In genomic region chr7:144072219-144072618, GRCm38 (mm10) we compare ENCODE assay signal across 8 mouse cellular contexts.
DNase-seq lines count a peak whose midpoint lies in the region; ATAC-seq and TF ChIP-seq lines count a peak whose summit lies in the region.

No protein-coding gene starts in this region.

- H3K9me3 ChIP-seq in CH12.LX (replicated peaks; ENCODE audit: low read length), result peaks cover 2% of the 10 kb centered on the region
- H3K9me3 ChIP-seq in kidney, postnatal 0 days (replicated peaks; ENCODE audit: low read length), result no peaks in the 10 kb centered on the region

- TF ChIP-seq EP300 in CH12.LX (IDR thresholded peaks at IDR 0.05; ENCODE audit: low read length), result no peak

- 0 out of 2 replicates have a peak, but pooled peaks have one; percentile 26 for TF ChIP-seq CTCF in kidney, adult 2 months (conservative IDR thresholded peaks at IDR 0.05; ENCODE audit: insufficient read depth, insufficient read length, low read depth, low read length)
- peak; percentile 13 to 69; a peak in 3 of 4 replicates for TF ChIP-seq CTCF in CH12.LX (conservative IDR thresholded peaks at IDR 0.05 in 1 of 2, IDR thresholded peaks at IDR 0.05 in 1 of 2; ENCODE audit: low read depth in 2 of 2, low read length in 2 of 2)
- peak; percentile 76 for TF ChIP-seq CTCF in kidney, postnatal 0 days (IDR thresholded peaks at IDR 0.05; ENCODE audit: low read depth)

- 45% methylated on average over 1 of the region's 1 CpGs for WGBS in kidney, adult 2 months
- 29% methylated on average over 1 of the region's 1 CpGs for WGBS in kidney, postnatal 0 days

- H3K27ac ChIP-seq in kidney, adult 2 months (ENCODE audit: insufficient read depth, low read depth, low read length), result no peak overlapping the region
- no peak overlapping the region for H3K27ac ChIP-seq in CH12.LX (ENCODE audit: insufficient read depth, low read depth)
- H3K27ac ChIP-seq in kidney, postnatal 0 days, result no peak overlapping the region

- no peaks in the 10 kb centered on the region for H3K27me3 ChIP-seq in kidney, adult 2 months (replicated peaks; ENCODE audit: control insufficient read depth, insufficient read depth, low read length)
- peaks cover 43% of the 10 kb centered on the region for H3K27me3 ChIP-seq in CH12.LX (replicated peaks)
- no peaks in the 10 kb centered on the region for H3K27me3 ChIP-seq in kidney, postnatal 0 days (ENCODE audit: insufficient read depth, low read length)

- intact Hi-C loops in left cerebral cortex, postnatal 10 days (cut with DNase I), result loop anchor here (5.0 kb wide), 2 partner anchors 95 to 170 kb away; no protein-coding TSS in a partner anchor

- H3K79me2 ChIP-seq in CH12.LX (replicated peaks; ENCODE audit: control insufficient read depth, extremely low read depth, insufficient read depth, poor library complexity, severe bottlenecking), result no peaks in the 10 kb centered on the region

- no peak for ATAC-seq in kidney, postnatal 0 days (replicated peaks; ENCODE audit: low FRiP score, low read depth)

- TF ChIP-seq POLR2A in kidney, adult 2 months (IDR thresholded peaks at IDR 0.05; ENCODE audit: low read depth, low read length), result no peak
- TF ChIP-seq POLR2A in CH12.LX (IDR thresholded peaks at IDR 0.05; ENCODE audit: low read depth, low read length), result no peak

- H3K4me3 ChIP-seq in kidney, adult 2 months (ENCODE audit: insufficient read depth, low read depth, low read length), result no peak overlapping the region
- no peak overlapping the region for H3K4me3 ChIP-seq in CH12.LX (replicated peaks in 1 of 3; ENCODE audit: low read depth in 2 of 3, low read length in 2 of 3, poor library complexity in 1 of 3)
- H3K4me3 ChIP-seq in kidney, postnatal 0 days (replicated peaks; ENCODE audit: low read depth, low read length), result no peak overlapping the region

- H3K4me2 ChIP-seq in CH12.LX (ENCODE audit: insufficient read depth, low read depth, poor library complexity, severe bottlenecking), result no peak overlapping the region
- H3K4me2 ChIP-seq in kidney, postnatal 0 days (ENCODE audit: low read length), result no peak overlapping the region

- no peaks in the 10 kb centered on the region; the same call in 1 of the 2 replicates for H3K36me3 ChIP-seq in kidney, adult 2 months (ENCODE audit: control insufficient read depth, insufficient read depth, low read length)
- H3K36me3 ChIP-seq in CH12.LX (replicated peaks in 1 of 2; ENCODE audit: control insufficient read depth in 1 of 2, insufficient read depth in 1 of 2, low read length in 1 of 2), result no peaks in the 10 kb centered on the region
- no peaks in the 10 kb centered on the region for H3K36me3 ChIP-seq in kidney, postnatal 0 days (ENCODE audit: insufficient read depth, low read length)

- H3K9ac ChIP-seq in CH12.LX (ENCODE audit: insufficient read depth, low read depth), result no peak overlapping the region
- no peak overlapping the region for H3K9ac ChIP-seq in kidney, postnatal 0 days (ENCODE audit: low read depth, low read length)

- peak; percentile 38 for TF ChIP-seq RAD21 in CH12.LX (IDR thresholded peaks at IDR 0.05; ENCODE audit: low read depth, low read length)

- in situ Hi-C loops in CH12.LX (cut with MboI; ENCODE audit: low pct_ligation_motif_present, low pct_unique_long_range_greater_than_20kb, low sequenced_read_pairs), result no loop called here

- no peaks in the 10 kb centered on the region for H3K4me1 ChIP-seq in kidney, adult 2 months (ENCODE audit: control insufficient read depth, insufficient read depth, low read length)
- H3K4me1 ChIP-seq in CH12.LX (ENCODE audit: control insufficient read depth in 1 of 2, insufficient read depth in 2 of 2), result no peaks in the 10 kb centered on the region
- no peaks in the 10 kb centered on the region for H3K4me1 ChIP-seq in kidney, postnatal 0 days (replicated peaks; ENCODE audit: insufficient read depth, low read length)

- dilution Hi-C loops in CH12.LX (cut with MboI; ENCODE audit: extremely low pct_ligation_motif_present, extremely low pct_unique_long_range_greater_than_20kb, low sequenced_read_pairs), result no loop called here

- DNase-seq in kidney, adult 2 months, result peak; percentile 57
- no peak for DNase-seq in kidney, adult 18-20 months
- DNase-seq in CH12.LX (ENCODE audit: extremely low read depth), result no peak
- DNase-seq in NIH3T3 (ENCODE audit: low read depth), result peak; percentile 65
- peak; percentile 54 for DNase-seq in kidney, postnatal 0 days (ENCODE audit: low spot score)
- DNase-seq in ovary, postnatal 36 days (ENCODE audit: low spot score), result no peak
- no peak for DNase-seq in adrenal gland, adult 8-10 months
- DNase-seq in left cerebral cortex, postnatal 10 days (ENCODE audit: extremely low spot score in 1 of 2, low spot score in 2 of 2), result no peak

TF ChIP-seq in CH12.LX, 34 proteins besides CTCF, POLR2A, EP300 and RAD21:
- TF ChIP-seq CHD1 (IDR thresholded peaks at IDR 0.05; ENCODE audit: low read depth, low read length) (no peak), JUN (IDR thresholded peaks at IDR 0.05; ENCODE audit: insufficient read depth, low read depth, low read length) (no peak), SMC3 (IDR thresholded peaks at IDR 0.05; ENCODE audit: low read depth, low read length) (peak; percentile 27; the same call in 1 of the 2 replicates)

Comparison
In these comparisons a context has a peak if more than half of its experiments do, and no peak if none do; other contexts are left out.
1. DNase-seq: peak in kidney, adult 2 months (single experiment), NIH3T3 (single experiment) and kidney, postnatal 0 days (single experiment); none in kidney, adult 18-20 months (single experiment), CH12.LX (single experiment), ovary, postnatal 36 days (single experiment), adrenal gland, adult 8-10 months (single experiment) and left cerebral cortex, postnatal 10 days (0 of 2).
2. CTCF ChIP-seq: peak in every context shown above with its lines; median percentile 76 in kidney, postnatal 0 days; 41 in CH12.LX; 26 in kidney, adult 2 months.